Mouse (Mus musculus) neural tube, embryonic 11.5 days (tissue): Measurements from ENCODE around the gene Rnf212. TPM values are rescaled to one million over a fixed set of nuclear protein-coding genes. Genes with fewer than 3 reads are reported as not detected.

Source experiments
- ATAC-seq: fragments of 200-750 bp; cut with Nextera tagmentation; 2 replicates; pipeline ENCODE4 v1.8.0; 2017; ENCODE audit warnings: moderate number of reproducible peaks, mild to moderate bottlenecking, moderate TSS enrichment, moderate library complexity; ENCODE audit not compliant: insufficient read depth, low FRiP score, low TSS enrichment
- DNase-seq: peaks from one replicate; pipeline ENCODE4 v3.0.0-alpha.2; 2015; ENCODE audit warnings: low spot score
- H3K27ac ChIP-seq: fragments of 300-500 bp; sonication (generic); 2 replicates; pipeline ENCODE4 v1.5.1; 2014; ENCODE audit warnings: low read depth, mild to moderate bottlenecking, low read length
- H3K27me3 ChIP-seq: fragments of 300-500 bp; sonication (generic); 2 replicates; pipeline ENCODE4 v1.6.1; 2014; ENCODE audit warnings: mild to moderate bottlenecking, low read length, mixed read lengths; ENCODE audit not compliant: control insufficient read depth, insufficient read depth
- H3K36me3 ChIP-seq: fragments of 300-500 bp; sonication (generic); 2 replicates; pipeline ENCODE4 v1.6.1; 2014; ENCODE audit warnings: mild to moderate bottlenecking, low read length, moderate library complexity, mixed read lengths; ENCODE audit not compliant: control insufficient read depth, insufficient read depth
- H3K4me1 ChIP-seq: fragments of 300-500 bp; sonication (generic); 2 replicates; pipeline ENCODE4 v1.6.1; 2014; ENCODE audit warnings: low read length, mixed read lengths; ENCODE audit not compliant: control insufficient read depth, insufficient read depth
- H3K4me2 ChIP-seq: fragments of 300-500 bp; sonication (generic); 2 replicates; pipeline ENCODE4 v1.6.1; 2014; ENCODE audit warnings: low read depth, mild to moderate bottlenecking, moderate library complexity
- H3K4me3 ChIP-seq: fragments of 300-500 bp; sonication (generic); 2 replicates; pipeline ENCODE4 v1.5.1; 2014; ENCODE audit warnings: low read depth, low read length
- H3K9ac ChIP-seq: fragments of 300-500 bp; sonication (generic); 2 replicates; pipeline ENCODE4 v1.6.1; 2014; ENCODE audit warnings: mild to moderate bottlenecking, low read length
- H3K9me3 ChIP-seq: fragments of 300-500 bp; sonication (generic); 2 replicates; pipeline ENCODE4 v1.6.1; 2016; ENCODE audit warnings: low read length; ENCODE audit not compliant: control insufficient read depth
- WGBS: fragments of 180-500 bp; shearing (Covaris S2); extraction: QIAGEN DNeasy Blood & Tissue Kit; methylation state at CpG from one replicate; pipeline ENCODE4 v1.1.7; 2014; 5-methylcytosine and 5-hydroxymethylcytosine counted together
- polyA plus RNA-seq: library from polyadenylated mRNA; unstranded; fragments of >200 nt; fragmentation: Nextera tagmentation; extraction: Ambion mirVana; gene quantifications from 2 replicates; pipeline ENCODE4 v1.2.1, GENCODE M21; 2014

Rnf212 gene
- polyA plus RNA-seq, 1 experiment from 2014 or later, result 0.97 TPM

DNA sequence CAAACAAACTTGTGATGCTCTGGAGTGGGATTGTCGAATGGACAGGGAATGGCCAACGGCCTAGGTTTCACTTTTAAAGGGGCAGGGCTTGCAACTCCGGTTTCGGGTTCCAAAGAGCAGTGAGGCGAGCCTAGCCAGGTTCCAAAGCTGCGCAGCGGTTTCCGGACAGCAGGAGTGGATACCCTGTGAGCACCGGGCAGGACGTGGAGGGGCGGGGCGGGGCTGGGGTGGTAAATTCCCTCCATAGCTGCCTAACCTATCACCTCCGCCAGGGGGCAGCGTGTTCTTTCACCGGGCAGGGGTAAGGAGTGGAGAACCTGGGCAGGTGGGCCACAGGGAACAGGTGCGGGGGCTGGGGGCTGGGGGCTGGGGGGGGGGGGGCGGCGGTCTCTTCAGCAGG, 82.5 kb downstream of the Rnf212 start, which contains the start of gene Fgfrl1:
Gene Fgfrl1, plus strand, starts transcription at position 112 of the 400 bp plus-strand sequence.
- ATAC-seq (no peak), DNase-seq (peak; percentile 45)
- Histone ChIP-seq H3K27me3 (peaks cover 4% of the 10 kb centered on the region; the same call in 1 of the 2 replicates), H3K4me3 (peak within 1 kb of the TSS; percentile 95), H3K9me3 (no peaks in the 10 kb centered on the region), H3K4me1 (peaks cover 24% of the 10 kb centered on the region), H3K9ac (no peak within 1 kb of the TSS), H3K27ac (no peak within 1 kb of the TSS), H3K36me3 (no peaks in the 10 kb centered on the region), H3K4me2 (peak within 1 kb of the TSS; percentile 78)
- under 1% methylated on average over 14 of the region's 18 CpGs for WGBS

DNA sequence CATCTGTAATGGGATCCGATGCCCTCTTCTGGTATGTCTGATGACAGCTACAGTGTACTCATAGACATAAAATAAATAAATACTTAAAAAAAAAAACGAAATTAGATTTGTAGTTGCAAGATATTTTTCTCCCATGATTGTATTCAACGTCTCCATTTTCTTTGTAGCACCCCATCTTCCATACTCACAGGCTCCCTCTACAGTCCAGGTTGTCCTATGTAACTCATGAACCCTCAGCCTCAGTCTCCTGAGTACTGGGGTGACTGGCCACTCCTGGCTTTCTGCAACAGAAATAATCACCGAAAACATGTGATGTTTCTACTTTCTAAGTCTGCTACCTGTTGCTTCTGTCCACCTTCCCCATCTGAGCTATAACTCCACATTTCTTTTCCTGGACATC, 83.6 kb downstream of the Rnf212 start:
- H3K27ac ChIP-seq, result no peak overlapping the region
- DNase-seq, result no peak
- H3K36me3 ChIP-seq, result no peaks in the 10 kb centered on the region
- no peak overlapping the region for H3K9ac ChIP-seq
- H3K27me3 ChIP-seq, result peaks cover 4% of the 10 kb centered on the region; the same call in 1 of the 2 replicates
- H3K4me1 ChIP-seq, result peaks cover 14% of the 10 kb centered on the region
- H3K9me3 ChIP-seq, result no peaks in the 10 kb centered on the region
- 81% methylated on average over 4 of the region's 4 CpGs for WGBS
- no peak overlapping the region for H3K4me2 ChIP-seq
- no peak for ATAC-seq
- no peak overlapping the region for H3K4me3 ChIP-seq

DNA sequence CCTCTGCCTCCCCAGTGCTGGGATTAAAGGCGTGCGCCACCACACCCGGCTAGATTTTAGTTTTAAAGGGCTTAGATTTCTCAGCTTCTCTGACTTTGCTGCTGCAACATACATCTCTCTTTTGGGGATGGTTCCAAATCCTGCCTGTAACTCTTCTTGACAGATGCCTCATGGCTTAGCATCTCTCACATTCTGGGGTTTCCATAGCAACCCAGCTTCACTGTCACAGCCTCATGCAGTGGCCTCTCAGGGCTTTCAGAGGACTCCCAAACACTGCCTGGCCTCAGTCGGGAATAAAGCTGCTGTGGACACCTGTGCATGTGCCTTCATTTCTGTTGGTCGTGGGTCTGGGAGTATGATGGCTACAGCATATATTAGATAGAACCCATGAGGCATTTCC, 85.7 kb downstream of the Rnf212 start:
- Histone ChIP-seq H3K4me2 (no peak overlapping the region), H3K9me3 (no peaks in the 10 kb centered on the region), H3K36me3 (no peaks in the 10 kb centered on the region), H3K4me3 (no peak overlapping the region), H3K27ac (no peak overlapping the region), H3K4me1 (no peaks in the 10 kb centered on the region), H3K27me3 (peaks cover 4% of the 10 kb centered on the region; the same call in 1 of the 2 replicates), H3K9ac (no peak overlapping the region)
- no peak for DNase-seq
- ATAC-seq, result no peak
- WGBS, result 70% methylated on average over 5 of the region's 5 CpGs

DNA sequence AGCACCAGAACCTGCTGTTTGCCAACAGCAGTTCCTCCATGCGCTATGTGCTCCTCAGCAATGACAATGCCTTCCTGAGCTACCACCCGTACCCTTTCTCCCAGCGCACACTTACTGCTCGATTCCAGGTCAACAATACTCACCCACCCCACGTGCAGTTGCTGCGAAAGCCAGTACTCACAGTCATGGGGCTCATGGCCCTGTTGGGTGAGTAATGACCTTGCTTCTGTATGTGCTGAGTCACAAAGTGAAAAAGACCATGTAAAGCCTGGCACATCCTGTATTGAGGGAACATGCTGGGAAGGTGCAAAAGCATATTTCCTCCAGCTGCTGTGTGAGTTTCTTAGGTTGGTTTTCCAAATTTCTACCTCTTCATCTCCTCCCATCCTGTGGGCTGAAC, 93.9 kb downstream of the Rnf212 start:
- no peak for DNase-seq

DNA sequence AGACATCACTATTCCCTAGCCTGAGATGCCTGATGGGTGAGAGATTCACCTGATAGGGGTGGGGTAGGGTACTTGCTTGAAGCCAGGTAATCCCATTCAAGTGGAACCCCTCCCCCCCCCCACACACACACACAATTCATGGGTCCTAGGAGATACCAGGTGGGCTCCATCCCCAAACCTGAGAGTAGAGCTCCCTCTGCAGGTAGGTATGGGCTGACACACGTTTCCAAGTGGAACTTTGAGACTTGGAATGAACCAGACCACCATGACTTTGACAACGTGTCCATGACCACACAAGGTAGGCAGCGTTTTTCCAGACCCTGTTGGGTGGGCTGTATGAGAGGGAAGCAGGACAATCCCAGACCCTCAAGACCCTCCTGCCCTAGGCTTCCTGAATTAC, 94.9 kb downstream of the Rnf212 start:
- H3K27ac ChIP-seq, result no peak overlapping the region
- peaks cover 2% of the 10 kb centered on the region; the same call in 1 of the 2 replicates for H3K4me1 ChIP-seq
- H3K9me3 ChIP-seq, result no peaks in the 10 kb centered on the region
- DNase-seq (no peak), ATAC-seq (no peak)
- no peaks in the 10 kb centered on the region for H3K27me3 ChIP-seq
- H3K9ac ChIP-seq, result no peak overlapping the region
- no peak overlapping the region for H3K4me3 ChIP-seq
- no peaks in the 10 kb centered on the region for H3K36me3 ChIP-seq
- 60% methylated on average over 3 of the region's 3 CpGs for WGBS
- no peak overlapping the region for H3K4me2 ChIP-seq

More for the DNA sequence above, 93.9 kb downstream of the Rnf212 start:
- ATAC-seq, result no peak
- no peak overlapping the region for H3K4me2 ChIP-seq
- no peaks in the 10 kb centered on the region for H3K27me3 ChIP-seq
- H3K4me1 ChIP-seq, result peaks cover 2% of the 10 kb centered on the region; the same call in 1 of the 2 replicates
- H3K4me3 ChIP-seq, result no peak overlapping the region
- no peaks in the 10 kb centered on the region for H3K36me3 ChIP-seq
- no peak overlapping the region for H3K9ac ChIP-seq
- no peaks in the 10 kb centered on the region for H3K9me3 ChIP-seq
- WGBS, result 92% methylated on average over 6 of the region's 6 CpGs
- H3K27ac ChIP-seq, result no peak overlapping the region

Other genes with a start within 250 kb of the Rnf212 start
- 16.9 and 17.4 TPM in 2 replicates for gene Cplx1, start 225.0 kb downstream of the Rnf212 start, polyA plus RNA-seq
- gene Gak, start 145.2 kb downstream of the Rnf212 start, polyA plus RNA-seq, result 53.4 and 53.5 TPM in 2 replicates
- gene Tmem175, start 145.2 kb downstream of the Rnf212 start, polyA plus RNA-seq, result 17.7 and 20.7 TPM in 2 replicates
- 7.1 and 8.2 TPM in 2 replicates for gene Idua, start 114.7 kb downstream of the Rnf212 start, polyA plus RNA-seq
- gene Dgkq, start 105.3 kb downstream of the Rnf212 start, polyA plus RNA-seq, result 11.6 and 12.1 TPM in 2 replicates
- 0.96 and 0.97 TPM in 2 replicates for gene Slc26a1, start 99.4 kb downstream of the Rnf212 start, polyA plus RNA-seq
- gene Fgfrl1, start 82.6 kb downstream of the Rnf212 start, polyA plus RNA-seq, result 26.0 and 28.6 TPM in 2 replicates
- not detected in 2 replicates for gene Tmed11, start 20.4 kb upstream of the Rnf212 start, polyA plus RNA-seq
- gene Vmn2r8, start 33.9 kb upstream of the Rnf212 start, polyA plus RNA-seq, result not detected in 2 replicates
- gene Vmn2r9, start 77.6 kb upstream of the Rnf212 start, polyA plus RNA-seq, result not detected in 2 replicates
- not detected in 2 replicates for gene Vmn2r10, start 231.5 kb upstream of the Rnf212 start, polyA plus RNA-seq